Mouse (Mus musculus) thymus, postnatal 14 days (tissue): ENCODE results near the gene Spata2l.
"Not testable (repeated sequence)": the region's sequence is repeated elsewhere in the genome, so short reads cannot be mapped to it uniquely, and the experiment has no call there.

Source experiments
- DNase-seq: peaks from one replicate; pipeline ENCODE4 v3.0.0; 2021

Gene Spata2l

DNA sequence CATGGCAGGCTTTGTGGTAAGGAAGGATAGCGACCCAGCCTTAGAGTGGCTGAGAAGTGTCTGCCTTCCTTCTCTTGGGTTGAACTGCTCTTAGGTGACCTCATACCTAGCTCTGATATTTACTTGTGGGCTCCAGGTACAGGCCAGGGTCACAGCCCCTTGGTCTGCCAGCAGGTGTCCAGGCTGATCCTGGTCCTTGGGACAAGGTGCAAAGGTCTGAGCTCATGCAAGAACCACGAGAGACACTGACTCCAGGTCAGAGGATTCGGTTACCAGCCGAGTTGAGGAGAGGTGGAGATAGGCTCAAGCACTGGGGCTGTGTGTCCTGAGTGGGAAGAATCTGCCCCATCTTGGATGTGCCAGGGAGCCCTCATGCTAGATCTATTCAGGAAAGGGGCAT lies 8.3 kb upstream of the Spata2l start:
- DNase-seq: no peak

DNA sequence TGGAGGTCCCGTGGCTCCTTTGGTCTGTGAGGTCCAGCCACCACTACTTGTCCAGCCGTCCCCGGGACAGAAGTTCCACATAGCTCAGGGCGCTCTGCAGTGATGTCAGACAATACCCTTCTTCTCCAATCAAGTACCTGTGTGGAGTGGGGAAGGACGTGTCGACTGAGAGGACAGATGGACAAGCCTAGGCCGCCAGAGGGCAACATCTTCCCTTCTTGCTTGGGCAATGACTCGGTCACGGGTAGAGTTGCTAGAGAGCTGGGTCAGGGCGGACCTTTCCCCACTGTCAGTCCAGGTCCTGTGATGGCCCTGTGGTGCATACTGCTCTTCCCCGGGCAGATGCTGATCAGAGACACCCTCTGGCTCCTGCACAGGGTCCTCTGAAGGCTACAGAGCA lies 7.0 kb upstream of the Spata2l start:
- DNase-seq: no peak

DNA sequence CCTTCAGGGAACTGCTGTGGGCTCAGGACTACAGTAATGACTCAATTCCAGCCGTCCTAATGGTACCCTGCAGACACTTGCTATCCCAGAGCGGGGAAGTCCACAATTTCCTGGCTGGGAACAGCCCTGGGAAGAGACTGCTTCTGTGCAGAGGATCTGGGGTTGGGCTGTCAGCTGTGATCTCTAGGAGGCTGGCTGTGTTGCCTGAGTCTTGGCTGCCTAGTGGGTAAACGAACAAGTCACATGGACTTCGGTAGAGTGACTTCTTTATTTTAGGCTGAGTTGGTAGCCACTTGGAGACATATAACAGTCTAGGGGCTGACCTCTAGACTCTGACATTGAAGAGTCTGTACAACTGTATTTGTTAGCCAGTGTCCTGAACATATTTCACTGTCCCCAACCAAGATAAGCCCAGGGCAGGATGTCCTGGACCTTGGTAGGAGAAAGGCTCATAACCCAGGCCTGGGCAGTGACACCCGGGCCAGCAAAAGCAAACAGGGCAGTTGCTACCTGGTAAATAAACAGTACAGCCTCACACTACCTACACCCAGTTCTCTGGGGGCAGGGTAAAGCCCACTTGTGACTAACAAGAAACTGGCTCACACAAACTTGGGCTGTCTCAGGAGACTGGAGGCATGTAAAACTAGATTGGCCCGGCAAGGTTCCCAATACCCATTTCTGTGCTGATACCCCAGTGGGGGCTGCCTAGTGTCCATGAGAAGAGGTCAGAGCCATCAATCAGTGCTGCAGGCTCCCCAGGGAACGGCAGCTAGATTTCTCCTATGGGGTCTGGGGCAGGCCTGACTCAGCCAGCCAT lies 6.3 kb upstream of the Spata2l start:
- no peak for DNase-seq

DNA sequence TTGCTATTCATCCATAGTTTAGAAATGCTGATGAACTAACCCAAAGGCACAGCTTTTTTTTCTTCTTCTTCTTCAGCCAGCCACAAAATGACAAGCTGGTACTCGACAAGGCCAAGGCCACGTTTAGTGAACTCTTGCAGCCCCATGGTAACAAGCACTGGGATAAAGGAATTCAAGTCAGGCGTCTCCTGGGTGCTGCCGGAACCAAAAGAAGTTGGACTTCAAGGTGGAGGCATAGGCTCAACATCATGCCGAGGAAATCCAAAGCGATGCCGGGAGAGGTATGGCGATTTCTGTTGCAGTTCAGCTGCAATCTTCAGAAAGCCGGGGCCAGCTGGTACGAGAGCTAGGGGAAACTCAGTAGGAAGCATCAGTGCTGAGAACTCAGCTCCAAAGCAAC lies 3.4 kb upstream of the Spata2l start:
- DNase-seq: no peak

DNA sequence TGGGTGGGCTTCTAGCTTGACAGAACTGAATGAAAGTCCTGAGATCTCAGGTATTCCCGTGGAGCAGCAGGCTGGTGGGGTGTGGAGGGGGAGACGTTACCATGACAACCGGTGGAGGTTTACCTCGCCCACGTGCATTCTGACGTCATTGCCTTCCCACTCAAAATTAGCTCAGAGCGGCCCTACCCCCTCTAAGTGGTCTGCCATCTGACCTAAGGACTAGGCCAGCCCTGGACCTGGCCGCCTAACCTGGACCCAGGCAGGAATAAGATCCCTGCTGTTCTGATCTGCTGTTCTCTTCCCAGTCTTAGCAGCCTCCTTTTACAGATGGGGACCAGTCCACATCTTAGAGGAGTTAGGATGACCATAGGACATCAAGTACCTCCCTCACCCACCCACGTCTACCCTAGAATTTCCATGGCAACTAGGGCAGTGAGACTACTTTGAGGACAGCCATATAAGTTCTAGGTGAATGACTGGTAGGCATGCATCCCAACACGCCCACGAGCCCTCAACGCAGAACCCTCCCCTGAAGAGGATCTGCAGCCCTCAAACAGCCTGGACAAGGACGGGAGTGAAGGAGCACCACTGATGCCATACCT lies 1.0 kb downstream of the Spata2l start:
- DNase-seq: peak; percentile 29

DNA sequence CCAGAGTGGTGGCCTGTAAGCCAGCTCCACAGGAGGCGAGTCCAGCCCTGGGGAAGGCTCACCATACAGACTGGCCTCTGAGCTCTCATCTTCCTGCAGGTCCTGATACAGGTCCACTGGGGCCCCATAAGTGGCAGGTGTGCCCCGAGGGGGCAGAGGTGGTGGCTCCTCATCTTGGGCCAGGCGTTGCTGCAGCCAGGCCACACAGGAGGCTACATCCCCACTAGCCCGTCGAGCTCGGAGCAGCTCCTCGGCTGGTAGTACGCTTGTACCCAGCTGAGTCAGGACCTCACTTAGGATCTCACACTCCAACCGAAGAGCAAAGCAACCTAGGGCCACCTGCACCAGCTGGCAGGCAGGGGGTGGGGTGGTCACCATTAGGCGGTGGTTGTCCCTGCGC lies 2.3 kb downstream of the Spata2l start:
- no peak for DNase-seq

DNA sequence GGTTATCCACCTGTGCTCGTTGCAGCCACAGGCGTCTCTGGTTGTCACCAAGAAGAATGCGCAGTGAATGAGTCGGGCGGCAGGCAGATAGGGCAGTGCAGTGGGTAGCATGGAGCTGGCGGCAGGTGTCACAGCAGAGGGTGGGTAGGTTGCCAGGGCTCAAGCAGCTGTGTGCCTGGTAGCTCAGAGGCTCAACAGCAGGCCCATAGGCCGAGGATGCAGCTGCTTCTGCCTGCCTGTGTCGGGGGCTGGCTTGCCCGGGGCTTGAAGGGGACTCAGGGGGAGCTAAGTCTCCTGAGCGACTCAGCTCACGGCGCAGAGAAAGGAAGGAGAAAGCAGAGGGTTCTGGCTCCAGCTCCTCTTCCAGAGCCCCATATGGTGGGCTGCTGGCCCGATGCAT lies 2.7 kb downstream of the Spata2l start:
- no peak for DNase-seq

DNA sequence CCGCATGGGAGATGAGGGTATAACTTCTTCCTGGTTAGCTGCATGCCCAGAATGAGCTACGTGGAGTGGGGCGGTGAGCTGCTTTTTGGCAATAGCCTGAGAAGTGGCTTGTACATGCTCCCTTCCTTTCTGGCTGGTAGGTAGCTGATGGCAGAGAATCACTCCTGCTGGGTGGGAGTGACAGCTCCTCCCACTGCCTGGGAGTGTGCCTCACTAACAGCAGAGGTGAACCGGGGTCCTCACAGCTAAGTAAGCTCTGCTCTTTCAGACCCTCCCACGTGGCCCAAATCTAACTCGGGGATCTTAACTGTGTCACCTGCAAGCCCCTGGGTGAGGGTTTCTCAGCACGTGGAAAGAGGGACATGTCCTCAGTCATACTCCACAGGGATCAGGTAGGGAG lies 3.5 kb downstream of the Spata2l start:
- no peak for DNase-seq

DNA sequence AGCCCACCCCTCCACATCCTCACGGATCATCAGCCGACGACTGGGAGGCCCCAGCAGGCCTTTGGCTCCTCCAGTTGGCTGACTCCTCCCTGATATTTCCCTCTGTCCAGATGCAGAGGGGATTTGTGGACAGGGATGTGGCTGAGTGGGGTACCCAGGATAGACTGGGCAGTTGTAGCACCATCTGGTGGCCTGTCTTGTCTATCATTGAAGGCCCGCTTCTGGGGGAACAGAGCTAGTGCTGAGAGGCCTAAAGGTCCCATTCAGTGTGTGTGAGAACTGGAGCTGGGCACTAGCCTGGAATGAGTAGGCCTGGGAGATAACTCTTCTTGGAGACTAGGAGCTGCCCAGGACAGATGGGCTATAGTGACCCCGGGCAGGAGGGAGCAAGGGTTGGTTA lies 4.3 kb downstream of the Spata2l start:
- no peak for DNase-seq

DNA sequence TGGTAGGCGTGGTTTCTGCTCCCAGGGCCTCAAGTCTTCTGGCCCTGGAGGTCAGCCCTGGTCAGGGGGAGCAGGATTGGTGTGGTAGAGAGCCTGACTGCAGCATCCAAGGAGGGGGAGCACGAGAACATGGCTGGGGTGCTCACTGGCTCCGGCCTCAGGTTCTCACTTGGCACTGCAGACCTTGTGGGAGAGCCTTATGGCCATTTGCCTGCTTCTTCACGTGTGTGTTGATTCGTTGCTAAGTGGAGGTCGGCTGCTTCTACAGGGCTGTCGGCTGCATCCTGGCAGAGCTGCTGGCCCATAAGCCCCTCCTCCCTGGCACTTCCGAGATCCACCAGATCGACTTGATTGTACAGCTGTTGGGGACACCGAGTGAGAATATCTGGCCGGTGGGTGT lies 5.7 kb downstream of the Spata2l start:
- not testable (repeated sequence) for DNase-seq

DNA sequence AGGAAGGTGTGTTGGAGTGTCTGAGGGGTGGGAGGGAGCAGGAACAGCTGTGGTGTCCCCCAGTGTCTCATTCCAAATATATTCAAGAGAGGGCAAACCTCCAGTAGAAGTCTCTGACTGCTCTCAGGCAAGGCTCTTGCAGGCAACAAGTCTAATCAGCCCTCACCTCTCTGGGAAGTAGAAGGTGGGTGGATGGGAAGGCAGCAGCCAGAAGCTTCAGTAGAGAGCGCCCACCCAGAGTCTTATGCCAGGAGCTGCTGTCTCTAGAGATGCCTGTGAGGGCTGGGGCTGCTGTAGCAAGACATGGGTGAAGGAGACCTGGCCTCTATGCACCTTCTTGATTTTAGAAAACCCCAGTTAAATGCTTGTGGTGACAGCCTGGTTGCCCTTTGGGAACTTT lies 7.6 kb downstream of the Spata2l start:
- DNase-seq: no peak

DNA sequence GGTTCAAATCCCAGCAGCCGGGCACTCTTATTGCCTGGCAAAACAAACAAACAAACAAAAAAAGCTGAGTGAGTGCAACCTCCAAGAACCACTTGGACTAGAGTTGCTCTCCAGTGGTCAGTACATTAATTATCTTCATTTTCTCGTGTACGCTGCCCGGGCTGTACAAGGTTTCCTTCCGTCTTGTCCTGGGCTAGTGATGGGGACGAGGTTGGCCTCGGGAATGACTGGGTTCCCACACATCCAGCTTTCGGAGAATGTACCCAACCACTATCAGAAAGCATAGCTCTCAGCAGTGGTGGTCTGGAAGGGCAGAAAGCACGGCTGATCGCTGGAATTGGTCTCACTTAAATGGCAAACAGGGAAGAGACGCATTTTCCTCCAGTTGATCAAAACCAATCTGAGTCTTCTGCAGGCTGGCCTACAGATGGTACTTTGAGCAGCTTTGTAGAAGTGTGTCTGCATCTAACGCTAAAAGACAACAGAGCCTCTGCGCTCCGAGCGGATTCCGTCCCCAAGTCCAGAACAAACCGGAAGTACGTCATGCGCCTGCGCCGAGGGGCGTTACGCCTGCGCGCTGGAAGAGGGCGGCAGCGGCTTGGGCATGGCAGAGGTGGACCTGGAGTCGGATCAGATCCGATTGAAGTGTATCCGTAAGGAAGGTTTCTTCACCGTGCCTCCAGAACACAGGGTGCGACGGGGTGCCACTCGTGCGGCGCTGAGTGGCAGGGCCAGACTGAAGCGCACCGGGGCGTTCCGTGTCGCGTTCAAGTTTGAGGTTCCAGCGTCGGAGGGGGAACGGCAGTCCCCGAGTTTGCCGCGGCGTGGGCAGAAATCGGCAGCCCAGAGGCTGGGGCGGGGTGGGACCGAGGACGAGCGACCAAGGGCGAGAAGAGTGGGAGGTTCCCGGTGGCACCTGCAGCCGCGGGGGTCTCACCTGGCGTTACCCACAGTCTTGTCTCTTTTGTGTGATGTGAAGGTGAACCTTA lies 11.5 kb downstream of the Spata2l start, which contains the start of gene Cdk10:
Gene Cdk10 (plus strand): TSS at position 565 of the 989 bp plus-strand sequence.
- DNase-seq: peak; percentile 91

DNA sequence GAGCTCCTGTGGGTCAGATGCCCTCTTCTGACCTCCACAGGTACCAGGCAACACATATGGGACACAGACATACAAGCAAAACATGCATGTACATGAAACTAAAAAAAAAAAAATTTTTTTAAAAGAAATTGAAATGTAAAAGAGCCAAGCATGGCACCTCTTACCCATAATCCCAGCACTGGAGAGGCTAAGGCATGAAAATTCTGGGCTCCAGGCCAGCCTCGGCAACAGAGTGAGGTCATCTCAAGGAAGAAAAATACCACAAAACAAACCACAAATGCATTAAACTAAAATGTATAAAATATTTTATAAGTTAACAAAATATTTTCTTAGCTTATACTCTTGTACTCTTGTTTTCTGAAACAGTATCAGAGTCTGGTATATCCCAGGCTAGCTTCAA lies 15.1 kb downstream of the Spata2l start:
- no peak for DNase-seq

DNA sequence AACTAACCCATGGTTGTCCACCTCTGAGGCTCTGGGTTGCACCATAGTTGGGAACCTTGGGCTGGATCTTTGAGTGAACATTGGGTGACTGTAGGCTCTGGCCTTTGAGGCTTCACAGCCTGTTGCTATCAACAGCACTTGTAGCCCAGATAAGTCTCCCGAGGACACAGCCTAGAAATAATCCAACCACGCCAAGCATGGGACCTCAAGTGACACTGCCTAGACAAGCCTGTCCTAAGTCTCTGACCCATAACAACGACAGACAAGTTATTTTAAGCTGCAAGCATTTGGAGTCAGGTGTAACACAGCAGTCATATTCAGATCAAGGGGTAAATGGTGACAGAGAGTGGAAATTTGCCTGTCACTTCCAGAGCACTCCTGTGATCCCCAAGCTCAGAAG lies 20.6 kb downstream of the Spata2l start:
- no peak for DNase-seq

DNA sequence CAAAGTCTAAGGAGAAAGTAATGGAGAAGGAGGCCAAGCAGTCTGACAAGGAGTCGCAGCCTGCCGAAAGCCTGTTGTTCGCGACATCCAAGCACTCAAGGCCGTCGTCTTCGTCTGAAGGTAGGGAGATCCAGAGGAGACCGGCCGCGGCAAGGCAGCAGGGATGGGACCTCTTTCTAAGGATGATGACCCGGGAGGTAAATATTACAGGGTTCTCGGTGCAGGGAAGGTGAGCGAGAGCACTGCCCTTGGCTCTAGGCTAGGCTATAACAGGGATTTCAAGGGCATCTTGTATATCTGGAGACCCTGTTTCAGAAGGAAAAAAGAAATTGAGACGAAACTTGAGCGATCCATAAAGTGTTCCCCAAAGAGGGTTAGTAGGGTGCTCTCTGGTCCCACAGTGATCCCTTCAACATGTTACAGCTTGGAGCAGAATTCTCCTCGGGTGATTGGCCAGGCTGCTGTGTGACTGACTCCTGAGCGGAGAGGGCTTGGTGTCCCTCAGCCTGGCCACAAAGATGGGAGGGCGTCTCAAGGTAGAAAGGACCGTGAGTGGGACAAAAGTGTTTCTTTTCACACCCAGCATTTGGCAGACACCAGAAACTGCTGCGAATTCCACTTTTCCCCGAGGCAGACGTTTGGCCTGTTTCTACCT lies 22.8 kb downstream of the Spata2l start:
- no peak for DNase-seq

DNA sequence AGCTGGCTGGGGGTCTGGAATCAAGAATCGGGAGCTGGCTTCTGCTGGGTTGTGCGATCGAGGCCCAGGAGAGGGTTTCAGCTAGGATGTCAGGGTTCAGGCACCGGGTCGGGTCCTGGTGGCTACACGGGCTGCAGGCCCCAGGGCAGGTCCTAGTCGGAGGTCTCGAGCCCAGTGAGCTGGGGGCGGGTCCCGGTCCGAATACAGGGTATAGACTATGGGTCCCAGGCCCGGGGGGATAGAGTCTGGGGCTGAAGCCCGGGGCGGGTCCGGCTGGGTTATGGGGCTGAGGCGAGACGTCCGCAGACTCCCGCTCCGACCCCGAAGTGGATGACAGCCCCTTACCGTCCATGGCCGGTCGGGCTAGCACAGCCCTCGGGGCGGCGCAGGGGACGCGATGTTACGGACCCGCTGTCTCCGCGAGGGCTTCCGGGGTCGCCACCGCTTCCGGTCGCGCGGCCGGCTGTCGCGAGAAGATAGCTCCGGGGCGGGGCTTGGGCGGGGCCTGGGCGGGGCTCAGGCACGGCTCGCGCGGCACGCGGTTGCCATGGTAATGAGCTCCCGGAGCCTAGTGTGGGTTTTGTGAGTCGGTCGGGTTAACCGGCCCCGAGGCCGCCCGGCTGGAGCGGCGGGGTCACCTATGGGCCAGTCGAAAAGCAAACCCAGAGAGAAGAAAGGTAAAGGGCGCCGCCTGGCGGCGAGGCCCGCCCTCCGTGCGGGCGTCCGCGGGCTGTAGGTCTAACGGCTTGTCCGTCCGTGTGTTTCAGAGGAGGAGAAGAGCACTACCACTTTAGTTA lies 23.5 kb downstream of the Spata2l start, which contains the start of the genes Chmp1a and Spata33:
Gene Chmp1a (minus strand): TSS at position 443 of the 797 bp plus-strand sequence.
Gene Spata33 (plus strand): TSS at position 512 of the 797 bp plus-strand sequence.
- DNase-seq: peak; percentile 91

DNA sequence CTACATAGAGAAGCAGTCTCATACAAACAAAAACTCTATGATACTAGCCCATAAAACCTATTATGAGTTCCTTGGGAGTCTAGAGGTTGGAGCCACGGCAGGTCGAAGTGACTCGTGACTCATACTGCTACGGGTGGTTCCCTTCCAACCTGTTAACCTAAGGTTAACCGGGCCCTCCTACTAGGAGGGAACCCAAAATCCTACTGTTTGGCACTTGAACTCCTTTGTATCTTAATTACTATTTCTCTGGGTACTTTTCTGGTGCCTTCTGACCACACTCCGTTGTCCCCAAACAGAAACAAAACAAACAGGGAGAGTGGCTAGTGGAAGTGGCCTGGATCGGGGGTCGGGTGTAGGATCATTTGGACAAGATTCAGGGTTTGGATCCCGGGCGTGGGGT lies 24.2 kb downstream of the Spata2l start:
- DNase-seq: no peak

DNA sequence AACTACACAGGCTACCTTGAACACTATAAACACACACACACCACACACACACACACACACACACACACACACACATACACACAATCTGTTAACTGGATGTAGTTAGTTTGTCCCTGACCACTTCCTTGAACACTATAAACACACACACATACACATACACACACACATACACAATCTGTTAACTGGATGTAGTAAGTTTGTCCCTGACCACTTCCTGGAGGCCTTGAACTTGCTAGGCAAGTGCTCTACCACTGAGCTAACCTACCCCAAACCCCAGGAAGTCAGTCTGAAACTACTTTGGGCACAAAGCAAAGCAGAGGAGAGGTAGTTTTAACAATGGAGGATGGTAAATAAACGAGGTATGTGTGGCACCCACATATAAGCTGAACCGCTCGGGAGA lies 32.5 kb downstream of the Spata2l start:
- DNase-seq: no peak

DNA sequence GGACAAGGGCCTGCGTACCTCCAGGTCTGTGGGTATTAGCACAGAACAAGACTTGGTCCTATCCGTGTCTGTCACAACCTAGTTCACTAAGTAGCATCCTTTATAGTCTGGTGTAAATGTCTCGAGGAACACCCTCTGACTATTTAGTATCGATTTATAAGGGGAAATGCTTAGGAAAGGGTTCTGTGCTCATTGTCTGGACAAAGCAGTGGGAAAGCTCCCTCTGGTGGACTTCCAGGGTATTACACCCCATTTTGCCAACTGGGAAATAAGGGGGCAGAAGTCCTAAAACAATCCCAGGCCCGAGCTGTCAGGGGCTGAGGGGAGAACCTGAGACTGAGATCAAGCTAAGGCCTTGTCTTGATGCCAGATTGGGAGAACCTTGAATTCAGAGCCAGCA lies 33.7 kb downstream of the Spata2l start:
- peak; percentile 69 for DNase-seq

DNA sequence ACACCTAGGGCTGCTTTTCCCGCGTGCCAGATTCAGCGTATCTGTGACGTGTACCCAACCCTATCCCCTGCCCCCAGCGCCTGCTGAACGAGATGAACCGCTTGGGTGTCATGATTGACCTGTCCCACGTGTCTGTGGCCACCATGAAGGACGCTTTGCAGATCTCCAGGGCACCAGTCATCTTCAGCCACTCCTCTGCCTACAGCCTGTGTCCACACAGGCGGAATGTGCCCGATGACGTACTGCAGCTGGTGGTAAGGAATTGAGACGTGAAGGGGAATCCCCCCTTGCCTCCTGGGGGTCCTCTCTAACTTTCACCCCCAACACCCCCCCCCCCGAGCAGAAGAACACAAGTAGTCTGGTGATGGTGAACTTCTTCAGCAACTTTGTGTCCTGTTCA lies 36.2 kb downstream of the Spata2l start:
- no peak for DNase-seq

DNA sequence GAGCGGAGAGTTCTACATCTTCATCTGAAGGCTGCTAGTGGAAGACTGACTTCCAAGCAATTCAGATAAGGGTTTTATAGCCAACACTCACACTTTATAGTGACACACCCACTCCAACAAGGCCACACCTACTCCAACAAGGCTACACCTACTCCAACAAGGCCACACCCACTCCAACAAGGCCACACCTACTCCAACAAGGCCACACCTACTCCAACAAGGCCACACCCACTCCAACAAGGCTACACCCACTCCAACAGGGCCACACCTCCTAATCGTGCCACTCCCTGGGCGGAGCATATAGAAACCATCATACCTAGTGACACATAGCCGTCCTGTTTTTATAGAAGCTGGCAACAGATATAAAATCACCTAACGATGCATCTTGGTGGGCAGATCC lies 39.0 kb downstream of the Spata2l start:
- not testable (repeated sequence) for DNase-seq

DNA sequence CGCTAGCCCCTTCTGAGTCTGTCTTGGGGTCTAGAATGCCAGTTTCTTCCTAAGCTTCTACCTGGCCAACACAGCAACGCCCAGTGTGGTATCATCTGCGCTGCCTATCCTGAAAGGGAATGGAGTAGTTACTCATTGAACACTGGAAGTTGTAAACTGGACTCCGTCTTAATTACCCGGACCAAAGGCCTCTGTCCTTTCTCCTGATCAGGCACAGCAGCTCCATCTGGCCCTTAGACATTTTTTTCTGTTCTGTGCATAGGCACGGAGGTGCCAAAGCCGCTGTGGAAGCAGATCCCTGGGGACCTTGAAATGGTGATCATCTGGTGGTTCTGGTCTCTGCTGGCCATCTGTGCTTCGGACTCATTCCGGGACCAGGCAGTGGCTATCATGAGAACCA lies 42.3 kb downstream of the Spata2l start:
- no peak for DNase-seq
